Mouse (Mus musculus): ENCODE data around the gene Atl3. TPM values are rescaled to one million over a fixed set of nuclear protein-coding genes. Genes with fewer than 3 reads are reported as not detected.
A peak's percentile ranks its signal among the peaks of the same experiment; 100 is the strongest.

The Atl3 gene
- total RNA-seq (2021): 10 to 100 TPM; 23.0 to 28.2 TPM

GRCm38 (mm10) chr19:7493352-7494186 is at the start of gene Atl3:
Atl3 (plus strand) TSS chr19:7494040.
- DNase-seq (ENCODE audit: low spot score in 2 of 2): no peak
- intact Hi-C loops (cut with DNase I): loop anchor here (1.0 kb wide), 1 partner anchor 10 kb away; the partner anchor contains the start of gene Rtn3

GRCm38 (mm10) chr19:7445105-7445504 is 48.7 kb upstream of the Atl3 start:
- intact Hi-C loops (cut with DNase I): no loop called here
- DNase-seq (ENCODE audit: low spot score in 2 of 2): no peak

DNA sequence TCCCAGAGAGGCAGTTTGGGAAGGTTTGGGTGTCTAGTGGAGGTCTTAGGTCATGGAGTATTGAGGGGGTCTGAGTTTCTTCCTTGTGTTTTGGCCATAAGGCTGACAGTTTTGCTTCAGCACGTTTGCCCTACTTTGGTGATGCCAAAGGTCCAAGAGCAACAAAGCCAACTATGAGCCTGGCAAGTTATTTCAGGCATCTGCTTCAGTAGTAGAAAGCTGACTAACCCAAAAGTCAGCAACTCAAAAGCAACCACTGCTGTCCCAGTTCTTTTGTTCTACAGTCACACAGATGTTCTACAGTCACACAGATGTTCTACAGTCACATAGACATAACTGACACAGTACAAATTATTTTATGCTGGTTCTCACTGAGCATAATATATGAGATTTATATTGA is 48.2 kb upstream of the Atl3 start:
- intact Hi-C loops (cut with DNase I): no loop called here
- DNase-seq (ENCODE audit: low spot score in 2 of 2): no peak

DNA sequence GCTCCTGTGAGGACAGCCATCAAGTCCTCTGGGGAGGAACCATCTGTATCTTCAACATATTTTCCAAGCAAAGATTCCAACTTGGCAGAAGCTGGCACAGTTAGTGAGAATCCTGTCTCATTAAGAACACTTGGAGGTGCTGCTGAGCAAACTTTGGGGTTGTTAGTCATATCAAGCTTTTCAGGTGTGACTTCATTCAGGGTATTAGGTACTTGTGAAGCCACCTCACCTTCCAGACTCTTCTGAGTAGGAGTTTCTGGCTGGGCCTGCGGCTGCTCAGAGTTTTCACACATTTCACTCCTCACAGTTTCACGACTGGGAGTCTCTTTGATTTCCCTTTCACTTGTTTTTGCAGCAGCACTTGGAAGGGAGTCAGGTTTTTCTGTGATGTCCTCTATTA is 37.0 kb upstream of the Atl3 start:
- peak in 1 of 2 experiments; percentile 49 for DNase-seq (ENCODE audit: low spot score in 2 of 2)
- intact Hi-C loops (cut with DNase I): no loop called here

GRCm38 (mm10) chr19:7458901-7459300 is 34.9 kb upstream of the Atl3 start:
- no peak for DNase-seq (ENCODE audit: low spot score in 2 of 2)
- intact Hi-C loops (cut with DNase I): no loop called here

DNA sequence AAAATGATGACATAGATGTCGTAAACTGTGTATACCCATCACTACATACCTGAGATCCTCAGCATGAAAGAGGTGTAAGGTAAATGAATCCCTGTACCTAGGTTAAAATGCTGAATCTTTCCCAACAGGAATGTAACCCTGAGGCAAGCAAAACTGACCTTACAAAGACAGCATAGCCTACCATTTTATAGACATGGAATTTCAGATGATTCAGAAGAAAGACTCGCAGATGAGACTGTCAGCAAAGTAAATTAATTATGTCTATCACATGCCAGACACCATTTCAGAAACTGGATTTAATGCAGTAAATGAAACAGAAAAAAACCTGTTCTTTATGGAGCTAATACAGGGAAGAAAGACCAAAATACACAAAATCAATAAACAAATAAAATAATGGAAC is 34.5 kb upstream of the Atl3 start:
- DNase-seq (ENCODE audit: low spot score in 2 of 2): no peak
- intact Hi-C loops (cut with DNase I): no loop called here

GRCm38 (mm10) chr19:7467915-7468314 is 25.9 kb upstream of the Atl3 start:
- intact Hi-C loops (cut with DNase I): no loop called here
- no peak for DNase-seq (ENCODE audit: low spot score in 2 of 2)

DNA sequence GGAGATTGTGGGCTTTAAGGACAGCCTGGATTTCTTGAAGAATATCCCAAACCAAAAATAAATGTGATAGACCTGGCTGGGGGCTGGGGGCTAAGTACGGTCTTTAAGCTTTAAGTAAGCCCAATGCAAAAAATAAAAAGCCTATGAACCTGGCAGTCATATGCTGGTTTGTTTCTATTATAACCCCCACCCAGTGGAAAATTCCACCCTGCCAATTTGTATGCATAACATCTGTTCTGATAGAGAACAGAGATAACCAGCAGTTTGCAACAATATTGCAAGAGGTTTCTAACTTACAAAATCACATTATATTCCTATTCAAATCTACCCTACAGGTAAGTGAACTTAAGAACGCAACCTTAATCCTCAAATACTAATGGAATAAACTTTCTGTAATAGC is 23.2 kb upstream of the Atl3 start:
- intact Hi-C loops (cut with DNase I): no loop called here
- no peak for DNase-seq (ENCODE audit: low spot score in 2 of 2)

GRCm38 (mm10) chr19:7479751-7480248 is 14.0 kb upstream of the Atl3 start:
- intact Hi-C loops (cut with DNase I): no loop called here

DNA sequence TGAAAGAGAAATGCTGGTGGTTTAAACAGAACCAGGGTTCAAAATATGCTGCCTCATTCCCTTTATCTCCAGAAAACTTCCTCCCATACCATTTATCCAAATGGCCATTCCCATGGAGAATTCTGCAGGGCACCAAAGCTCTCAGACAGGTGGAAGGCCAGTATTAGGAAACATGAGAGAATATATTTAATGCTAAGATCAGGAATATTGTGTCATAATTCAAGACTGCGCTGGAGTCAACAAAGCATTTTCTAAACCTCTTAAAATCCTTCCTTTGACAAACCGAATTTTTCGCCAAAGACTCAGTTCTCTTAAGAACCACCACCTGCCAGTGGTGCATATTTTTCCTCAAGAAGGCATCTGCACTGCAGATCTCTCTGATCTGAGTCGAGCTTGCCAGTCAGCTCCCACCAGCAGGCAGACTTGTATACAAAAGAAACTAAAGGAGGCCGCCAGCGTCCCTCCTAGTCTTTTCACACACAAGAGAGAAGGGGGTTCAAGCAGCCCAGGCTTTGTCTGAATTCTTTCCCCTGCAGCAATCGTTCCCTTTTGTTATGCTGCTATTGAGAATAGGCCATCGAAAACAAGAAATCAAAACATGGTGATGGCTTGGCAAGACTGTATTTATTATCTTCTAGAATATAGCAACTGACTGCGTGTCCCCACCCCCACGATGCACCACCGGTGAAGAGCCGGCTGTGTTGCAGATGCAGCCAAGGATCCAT is 12.1 kb upstream of the Atl3 start:
- intact Hi-C loops (cut with DNase I): no loop called here
- DNase-seq (ENCODE audit: low spot score in 2 of 2): peak; percentile 64 to 71

More at GRCm38 (mm10) chr19:7479751-7480248, 14.0 kb upstream of the Atl3 start:
- no peak for DNase-seq (ENCODE audit: low spot score in 2 of 2)

- intact Hi-C loops (cut with DNase I): no loop called here
- DNase-seq (ENCODE audit: low spot score in 2 of 2): no peak
These were observed 11.6 kb upstream of the Atl3 start for GRCm38 (mm10) chr19:7482266-7482598.

DNA sequence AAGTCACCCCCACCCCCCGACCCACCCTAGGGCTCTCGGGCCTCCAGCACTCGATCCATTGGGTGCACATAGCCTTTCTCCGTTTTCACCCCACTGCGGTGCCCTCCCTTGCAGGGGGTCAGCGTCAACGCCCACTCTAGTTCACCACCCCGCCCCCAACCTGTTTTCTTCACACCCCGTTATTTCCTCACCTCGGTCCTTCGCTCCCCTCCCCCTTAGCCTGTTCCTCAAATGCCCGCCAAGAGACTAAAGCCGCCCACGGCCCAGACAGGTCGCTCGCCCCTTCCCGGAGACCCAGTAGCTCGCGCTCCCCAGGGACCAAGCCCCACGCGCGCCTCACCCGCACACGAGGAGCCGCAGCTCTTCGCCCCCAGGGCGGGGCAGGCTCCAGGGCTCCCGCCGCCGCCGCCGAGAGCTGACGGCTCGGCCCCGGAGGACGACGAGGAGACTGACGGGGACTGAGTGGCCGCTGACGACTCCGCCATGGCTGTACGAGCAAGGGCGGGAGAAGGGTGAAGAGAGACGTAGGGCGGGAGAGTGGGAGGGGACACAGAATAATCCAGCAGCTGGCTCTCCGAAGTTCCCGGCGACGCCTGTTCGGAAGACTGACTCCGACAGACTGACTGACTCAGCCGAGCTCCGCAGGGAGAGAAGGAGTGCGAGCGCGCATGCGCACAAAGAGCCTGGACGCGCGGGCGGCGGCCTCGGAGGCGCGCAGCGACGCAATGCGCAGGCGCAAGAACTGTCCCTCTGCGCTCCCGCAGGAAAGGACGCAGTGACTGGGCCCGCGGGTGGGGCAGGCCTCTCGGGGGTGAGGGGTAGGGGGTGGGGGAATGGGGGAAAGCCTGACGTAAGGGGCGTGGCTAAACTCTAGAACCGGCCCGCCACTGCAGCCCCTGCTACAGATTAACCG is 11.0 kb upstream of the Atl3 start, which contains the start of gene Rtn3:
Rtn3 (minus strand) TSS at position 683 of the 913 bp plus-strand sequence.
- peak; percentile 97 to 98 for DNase-seq (ENCODE audit: low spot score in 2 of 2)
- intact Hi-C loops (cut with DNase I): loop anchor here (1.0 kb wide), 1 partner anchor 11 kb away; the partner anchor contains the start of gene Atl3

DNA sequence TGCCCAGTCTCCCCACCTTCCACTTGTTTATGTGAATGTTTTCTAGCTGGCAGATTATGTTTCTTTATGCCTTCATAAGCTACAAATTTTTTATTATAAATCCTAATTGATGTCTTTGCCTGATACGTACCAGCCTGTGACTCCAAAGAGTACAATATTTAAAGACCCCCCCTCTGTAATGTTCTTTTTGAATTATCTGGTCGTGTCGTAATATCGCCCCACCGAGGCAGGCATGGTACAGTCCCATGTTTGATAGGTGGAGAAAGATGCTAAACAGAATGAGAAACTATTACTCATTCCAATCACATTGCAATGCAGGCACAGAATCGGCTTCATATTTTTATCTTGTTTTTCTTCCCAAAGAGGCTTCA is 10.3 kb upstream of the Atl3 start:
- peak in 1 of 2 experiments; percentile 89 for DNase-seq (ENCODE audit: low spot score in 2 of 2)
- intact Hi-C loops (cut with DNase I): loop anchor here (1.0 kb wide), 1 partner anchor 11 kb away; the partner anchor contains the start of gene Atl3

DNA sequence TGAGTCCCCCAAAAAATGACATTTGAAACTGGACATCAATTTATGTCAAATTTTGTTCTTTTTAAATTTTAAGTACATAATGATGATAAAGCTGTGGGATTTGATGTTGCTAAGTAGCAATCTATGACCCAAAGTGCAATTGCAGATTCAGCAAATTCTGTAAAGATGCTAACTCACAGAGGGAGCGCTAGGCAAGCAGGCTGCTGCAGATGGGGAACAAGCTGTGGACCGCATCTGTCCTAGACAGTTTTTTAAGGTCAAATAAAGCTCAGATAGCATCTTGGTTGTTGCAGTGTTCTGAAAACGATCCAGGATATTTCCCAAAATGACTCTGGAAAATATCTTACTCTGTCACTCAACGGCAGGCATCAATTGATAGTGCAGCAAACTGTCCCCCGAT is 9.8 kb upstream of the Atl3 start:
- intact Hi-C loops (cut with DNase I): no loop called here
- peak; percentile 37 to 61 for DNase-seq (ENCODE audit: low spot score in 2 of 2)

DNA sequence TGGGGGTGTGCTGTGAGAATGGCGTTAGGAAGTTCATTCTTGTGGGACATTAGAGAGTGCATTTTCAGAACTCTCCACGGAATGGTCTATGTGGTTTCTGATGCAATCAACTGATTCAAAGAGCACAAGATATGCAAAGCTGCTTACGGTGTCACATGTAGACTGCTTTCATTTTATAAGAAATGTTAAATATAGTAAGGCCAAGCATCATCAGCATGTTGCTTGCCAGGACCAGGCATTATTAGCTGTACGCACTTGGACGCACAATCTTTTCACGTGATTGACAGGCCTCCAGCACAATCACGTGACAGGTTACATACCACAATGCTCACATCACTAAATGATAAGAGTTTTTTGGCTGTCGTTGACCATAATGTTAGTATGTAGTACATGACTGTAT is 6.2 kb upstream of the Atl3 start:
- DNase-seq (ENCODE audit: low spot score in 2 of 2): no peak
- intact Hi-C loops (cut with DNase I): no loop called here

- intact Hi-C loops (cut with DNase I): no loop called here
- no peak for DNase-seq (ENCODE audit: low spot score in 2 of 2)
These were observed 1.9 kb upstream of the Atl3 start for GRCm38 (mm10) chr19:7491960-7492359.

- no peak for DNase-seq (ENCODE audit: low spot score in 2 of 2)
- intact Hi-C loops (cut with DNase I): no loop called here
These were observed 1.2 kb upstream of the Atl3 start for GRCm38 (mm10) chr19:7492682-7493081.

DNA sequence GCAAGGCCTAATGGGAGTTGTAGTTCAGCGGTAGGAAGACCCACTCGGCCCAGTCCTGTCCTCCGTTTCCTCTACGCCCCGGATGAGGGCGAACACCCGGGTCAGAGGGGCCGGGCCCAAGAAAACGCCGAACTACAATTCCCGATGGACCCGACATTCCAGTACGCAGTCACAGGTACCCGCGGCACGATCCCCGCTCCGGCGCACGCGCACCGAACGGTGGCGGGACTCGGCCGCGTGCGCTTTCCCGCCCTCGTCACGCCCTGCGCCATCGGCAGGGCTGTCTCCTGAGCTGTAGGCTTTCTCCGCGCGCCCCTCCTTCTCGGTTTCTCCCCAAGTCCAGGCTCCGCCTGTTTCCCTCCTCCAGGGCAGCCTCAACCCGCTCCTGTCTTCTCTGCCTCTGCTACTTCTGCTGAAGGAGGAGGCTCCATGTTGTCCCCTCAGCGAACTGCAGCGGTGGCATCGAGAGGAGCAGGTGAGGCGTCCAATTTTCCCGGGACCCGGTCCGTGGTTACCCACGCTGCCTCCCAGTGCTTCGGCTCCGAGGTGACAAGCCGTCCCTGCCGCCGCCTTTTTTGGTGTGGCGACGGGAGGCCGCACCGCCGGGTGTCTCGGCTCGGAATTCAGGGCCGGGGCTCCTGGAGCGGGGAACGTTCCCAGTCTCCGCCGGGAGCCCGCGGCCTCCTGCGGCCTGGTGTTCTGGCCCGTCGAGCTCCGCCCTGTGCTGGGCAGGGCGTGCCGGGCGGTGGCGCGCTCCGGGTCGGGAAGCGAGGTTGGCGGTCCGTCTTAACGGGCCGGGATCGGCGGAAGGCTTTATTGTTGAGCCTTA is 561 bp downstream of the Atl3 start:
- intact Hi-C loops (cut with DNase I): loop anchor here (1.0 kb wide), 1 partner anchor 11 kb away; the partner anchor contains the start of gene Rtn3
- DNase-seq (ENCODE audit: low spot score in 2 of 2): peak; percentile 99

Data from left cerebral cortex, postnatal 25 days (tissue).